Mouse (Mus musculus) frontal cortex, adult (tissue): ENCODE results near the gene Spp1.

Experiments
- ATAC-seq: cut with Nextera tagmentation; 2 replicates; pipeline ENCODE4 v1.9.2; 2017; ENCODE audit warnings: mild to moderate bottlenecking, moderate library complexity, mixed read lengths; ENCODE audit not compliant: low TSS enrichment

Spp1 gene

DNA sequence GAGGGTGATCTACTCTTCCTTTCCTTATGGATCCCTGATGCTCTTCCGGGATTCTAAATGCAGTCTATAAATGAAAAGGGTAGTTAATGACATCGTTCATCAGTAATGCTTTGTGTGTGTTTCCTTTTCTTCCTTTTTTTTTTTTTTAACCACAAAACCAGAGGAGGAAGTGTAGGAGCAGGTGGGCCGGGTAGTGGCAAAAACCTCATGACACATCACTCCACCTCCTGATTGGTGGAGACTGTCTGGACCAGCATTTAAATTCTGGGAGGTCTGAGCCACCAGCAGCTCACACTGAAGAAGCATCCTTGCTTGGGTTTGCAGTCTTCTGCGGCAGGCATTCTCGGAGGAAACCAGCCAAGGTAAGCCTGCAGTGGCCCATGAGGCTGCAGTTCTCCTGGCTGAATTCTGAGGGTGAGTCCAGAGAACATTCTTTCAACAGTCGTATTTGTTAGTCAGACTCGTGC lies at the start of gene Spp1:
Gene Spp1, plus strand, starts transcription at position 284 of the 467 bp plus-strand sequence.
- no peak for ATAC-seq

DNA sequence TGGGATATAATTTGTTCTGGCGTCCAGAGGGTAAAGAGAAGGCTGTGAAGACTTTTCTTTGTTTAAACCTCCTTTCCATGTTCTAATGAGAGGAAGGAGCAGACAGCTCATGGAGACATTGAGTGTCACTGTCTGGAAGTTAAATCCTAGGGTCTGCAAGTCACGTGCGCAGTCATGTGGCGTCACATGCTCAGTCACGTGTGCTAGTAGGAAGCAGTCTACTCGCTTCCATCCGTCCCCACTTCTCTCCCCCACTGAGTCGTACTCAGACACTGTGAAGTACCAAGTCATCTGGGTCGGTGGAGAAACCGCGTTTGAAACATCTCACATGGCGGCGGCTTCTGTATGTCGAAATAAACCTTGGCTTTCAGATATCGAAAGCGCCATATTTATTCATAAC lies 49.4 kb upstream of the Spp1 start:
- no peak for ATAC-seq

DNA sequence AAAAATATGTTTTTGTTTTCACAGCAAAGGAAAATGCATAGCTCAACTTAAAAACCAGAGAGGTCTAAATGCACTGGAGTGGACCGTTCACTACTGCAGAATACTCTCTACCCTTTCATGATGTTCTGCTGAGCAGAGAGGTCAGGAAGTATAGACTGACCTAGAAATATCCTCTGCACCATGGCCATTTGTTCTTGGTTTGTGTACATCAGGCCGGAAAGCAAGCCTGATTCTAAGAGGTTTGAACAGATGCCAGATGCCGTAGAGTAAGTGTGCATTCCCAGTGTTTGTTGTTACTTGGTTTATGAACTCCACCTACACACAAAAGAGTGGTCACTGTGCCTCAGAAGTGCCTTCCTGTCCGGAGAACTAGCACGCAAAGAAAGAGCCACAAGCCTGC lies 48.0 kb upstream of the Spp1 start:
- no peak for ATAC-seq

DNA sequence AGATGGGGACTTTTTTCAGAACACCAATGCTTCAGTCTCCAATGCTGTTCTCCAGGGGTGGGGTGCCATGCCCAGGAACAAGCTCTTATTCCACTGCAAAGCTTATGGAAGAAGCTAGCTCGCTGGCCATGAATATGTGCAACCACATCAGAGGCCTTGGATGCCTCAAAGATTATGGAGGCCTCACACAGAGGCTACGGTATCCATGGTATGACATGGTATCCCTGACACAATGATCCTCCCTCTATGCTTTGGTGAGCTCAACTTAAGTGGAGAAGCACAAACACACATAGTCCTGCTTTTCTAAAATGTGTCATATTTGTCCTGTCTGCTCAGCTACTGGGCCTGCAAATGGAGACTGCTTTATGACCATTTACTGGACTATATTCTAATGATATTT lies 44.0 kb upstream of the Spp1 start:
- ATAC-seq: no peak

DNA sequence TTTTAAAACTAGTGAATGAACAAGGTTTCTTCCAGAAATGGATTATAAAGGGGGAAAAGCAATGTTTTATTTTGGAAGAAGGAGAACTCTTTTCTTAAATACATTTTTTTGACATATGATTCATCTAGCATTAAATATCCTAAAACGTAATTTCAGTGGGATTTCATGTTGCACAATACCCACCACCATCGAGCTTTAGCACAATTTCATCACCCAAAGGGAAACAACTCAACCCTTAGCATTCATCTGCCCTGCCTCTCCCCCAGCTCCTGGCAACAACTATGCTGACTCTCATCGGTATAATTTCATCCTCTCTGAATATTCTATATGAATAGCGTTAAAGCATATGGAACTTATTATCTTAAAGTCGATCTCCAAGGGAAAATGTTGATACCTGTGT lies 42.1 kb upstream of the Spp1 start:
- ATAC-seq: no peak

DNA sequence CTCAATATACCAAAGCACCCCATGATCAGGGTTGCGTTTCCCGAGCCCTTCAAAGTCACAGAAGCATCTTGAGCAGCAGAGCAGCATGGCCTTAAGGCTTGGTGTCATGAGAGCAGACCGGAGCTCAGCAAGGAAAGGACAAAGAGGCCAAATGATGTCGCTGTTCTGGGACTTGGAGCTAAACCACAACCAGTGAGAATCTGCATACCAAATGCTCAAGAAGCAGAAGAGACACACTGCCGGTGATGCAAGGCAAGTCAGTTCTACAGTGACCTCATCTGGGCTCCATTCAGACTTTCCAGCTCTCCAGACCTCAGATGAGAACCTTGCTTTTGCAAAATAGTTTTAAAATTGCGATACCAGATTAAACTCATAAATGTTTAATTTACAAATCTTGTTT lies 38.6 kb upstream of the Spp1 start:
- no peak for ATAC-seq

DNA sequence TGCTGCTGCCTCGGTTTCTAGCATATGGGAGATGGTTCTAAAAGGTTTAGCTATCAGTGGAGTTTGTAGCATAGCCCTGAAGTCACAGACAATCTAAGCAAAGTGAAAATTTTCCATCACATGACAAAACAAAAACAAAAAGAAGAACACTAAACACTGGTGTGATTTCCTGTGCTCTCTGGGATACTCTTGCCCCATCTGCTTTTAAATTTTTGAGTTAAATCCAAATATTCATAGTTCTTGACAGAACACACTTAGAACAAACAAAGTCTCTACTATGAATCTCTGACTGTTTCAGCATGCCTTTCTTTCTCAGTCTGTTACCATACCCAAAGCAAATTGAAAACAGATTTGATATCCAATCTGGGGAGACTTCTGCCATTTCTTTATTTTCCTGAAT lies 36.9 kb upstream of the Spp1 start:
- no peak for ATAC-seq

DNA sequence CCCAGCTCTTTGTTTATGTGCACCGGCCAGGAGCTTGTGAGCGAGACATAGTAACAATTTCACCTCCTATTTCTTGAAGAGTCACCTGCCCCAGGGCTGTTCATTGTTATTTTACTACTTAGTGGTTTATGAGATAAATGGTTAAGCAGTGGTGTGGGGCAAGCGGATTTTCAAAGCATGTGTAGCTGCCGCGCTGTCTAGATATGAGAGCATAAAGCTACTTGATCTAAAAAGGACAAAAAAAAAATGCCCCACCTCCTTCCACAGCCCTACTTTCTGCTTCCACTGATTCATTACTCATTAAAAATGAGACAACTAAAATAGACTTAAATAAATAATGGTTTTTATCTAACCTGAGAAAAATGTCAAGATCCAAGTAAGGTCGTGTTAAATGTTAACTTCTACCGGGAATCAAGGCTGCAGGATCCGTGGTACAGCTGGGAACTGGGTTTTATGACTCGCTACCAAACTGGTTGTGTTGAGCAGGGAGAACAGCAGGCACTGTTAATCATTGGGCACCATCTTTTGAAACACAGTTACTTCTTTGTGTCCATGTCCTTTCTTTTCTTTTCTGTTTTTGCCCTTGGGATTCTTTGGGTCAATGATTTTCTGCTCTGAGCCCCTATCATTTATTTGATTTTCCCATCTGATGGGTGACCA lies 35.5 kb upstream of the Spp1 start:
- ATAC-seq: no peak

DNA sequence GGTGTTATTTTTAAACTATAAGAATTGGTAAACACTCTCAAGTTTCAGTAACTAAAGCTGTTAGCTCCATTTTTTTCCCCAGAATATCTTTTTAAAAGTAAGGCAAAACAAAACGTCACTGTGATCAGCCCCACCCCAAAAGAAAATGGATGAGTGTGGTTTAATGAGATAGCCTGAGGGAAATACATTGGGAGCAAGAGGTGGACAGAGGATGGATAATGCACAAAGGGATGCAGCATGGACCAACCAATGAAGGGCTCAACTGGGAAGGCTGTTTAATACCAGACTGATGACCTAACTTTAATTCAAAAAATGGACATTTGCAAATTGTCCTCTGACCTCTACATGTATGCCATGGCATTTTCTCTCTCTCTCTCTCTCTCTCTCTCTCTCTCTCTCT lies 34.9 kb upstream of the Spp1 start:
- ATAC-seq: no peak

DNA sequence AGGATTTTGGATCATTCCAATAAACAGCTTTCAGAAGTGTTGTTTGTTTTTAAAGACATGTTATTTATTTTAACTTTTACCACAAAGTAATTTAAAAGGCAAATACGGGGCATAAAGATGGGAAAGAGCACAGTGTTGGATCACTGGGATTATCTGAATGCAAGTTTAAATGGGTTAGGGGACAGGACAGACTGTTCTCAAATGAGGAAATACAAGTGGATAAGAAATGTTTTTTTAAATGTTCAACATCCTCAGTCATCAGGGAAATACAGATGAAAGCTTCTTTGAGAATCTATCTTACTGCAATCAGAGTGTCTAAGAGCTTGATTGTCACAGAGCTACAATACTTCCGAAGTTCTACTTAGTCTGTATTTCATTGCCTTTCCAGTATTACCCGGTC lies 32.3 kb upstream of the Spp1 start:
- ATAC-seq: no peak

DNA sequence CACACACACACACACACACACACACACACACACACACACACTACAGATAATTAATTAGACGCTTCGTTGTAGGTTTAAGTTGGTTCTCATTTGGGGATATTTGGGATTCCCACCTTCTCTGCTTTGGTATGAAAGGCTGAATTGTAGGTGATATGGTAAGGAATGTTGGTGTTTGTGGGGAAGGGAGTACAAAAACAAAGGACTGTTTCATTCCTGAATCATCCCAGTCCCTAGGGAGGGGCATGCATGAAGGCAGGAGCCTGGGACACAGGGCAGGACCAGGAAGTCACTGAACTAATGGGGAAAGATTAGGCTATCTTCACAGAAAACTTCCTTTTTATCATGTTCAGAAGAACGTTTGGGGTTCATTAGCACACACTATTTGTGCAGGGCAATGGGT lies 31.6 kb upstream of the Spp1 start:
- no peak for ATAC-seq

DNA sequence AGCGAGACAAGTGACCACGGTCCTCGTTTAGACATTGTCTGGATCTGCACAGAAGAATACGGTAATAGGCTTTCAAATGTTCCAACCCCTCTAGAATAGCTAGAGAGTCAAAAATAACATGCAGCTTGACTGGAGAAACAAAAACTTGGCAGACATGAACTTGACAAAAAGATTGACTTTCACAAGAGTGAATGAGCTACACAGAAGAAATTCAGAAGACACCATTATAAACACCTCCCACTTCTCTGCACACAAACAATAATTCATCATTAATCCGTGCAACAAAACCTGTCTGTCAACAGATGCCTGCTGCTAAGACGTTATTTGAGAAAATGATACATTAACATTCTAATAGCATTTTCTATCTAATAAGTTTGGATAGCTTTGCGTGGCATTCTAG lies 30.4 kb upstream of the Spp1 start:
- ATAC-seq: no peak

DNA sequence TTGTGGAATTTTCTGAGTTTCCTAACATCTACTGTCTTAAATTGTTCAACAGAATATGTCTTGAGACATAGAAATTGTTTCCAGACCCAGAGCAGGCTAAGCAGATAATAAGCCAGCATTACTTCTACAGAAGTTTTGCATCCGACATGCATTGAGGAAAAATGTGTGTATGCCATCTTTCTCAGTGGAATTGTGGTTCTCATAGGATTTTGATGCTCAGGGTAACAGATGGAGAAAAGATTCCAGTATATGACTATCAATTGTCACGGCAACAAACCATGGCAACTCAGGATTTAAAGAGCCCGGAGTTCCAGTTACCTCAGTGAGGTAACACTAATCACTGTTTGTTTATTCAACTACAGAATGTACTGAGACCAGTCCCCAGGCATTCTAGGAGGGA lies 29.9 kb upstream of the Spp1 start:
- no peak for ATAC-seq

DNA sequence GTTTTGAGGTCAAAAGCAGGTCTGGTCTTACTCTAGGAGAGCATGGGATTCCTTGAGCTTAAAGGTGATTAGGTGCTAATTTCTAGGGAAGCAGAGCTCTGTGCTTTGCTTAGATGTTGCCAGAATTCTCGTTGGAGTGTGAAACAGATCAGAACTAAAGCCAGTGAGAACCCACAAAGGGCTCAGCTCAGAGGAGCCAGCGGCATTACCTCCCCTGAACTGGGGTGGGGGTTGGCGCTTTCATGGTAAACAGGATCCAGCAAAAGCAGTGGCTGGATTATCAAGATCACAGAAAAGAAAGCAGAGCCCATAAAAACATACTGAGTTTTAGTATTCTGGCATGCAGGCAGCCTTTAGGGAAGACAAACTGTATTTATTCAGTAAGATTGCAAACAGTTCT lies 28.2 kb upstream of the Spp1 start:
- no peak for ATAC-seq

DNA sequence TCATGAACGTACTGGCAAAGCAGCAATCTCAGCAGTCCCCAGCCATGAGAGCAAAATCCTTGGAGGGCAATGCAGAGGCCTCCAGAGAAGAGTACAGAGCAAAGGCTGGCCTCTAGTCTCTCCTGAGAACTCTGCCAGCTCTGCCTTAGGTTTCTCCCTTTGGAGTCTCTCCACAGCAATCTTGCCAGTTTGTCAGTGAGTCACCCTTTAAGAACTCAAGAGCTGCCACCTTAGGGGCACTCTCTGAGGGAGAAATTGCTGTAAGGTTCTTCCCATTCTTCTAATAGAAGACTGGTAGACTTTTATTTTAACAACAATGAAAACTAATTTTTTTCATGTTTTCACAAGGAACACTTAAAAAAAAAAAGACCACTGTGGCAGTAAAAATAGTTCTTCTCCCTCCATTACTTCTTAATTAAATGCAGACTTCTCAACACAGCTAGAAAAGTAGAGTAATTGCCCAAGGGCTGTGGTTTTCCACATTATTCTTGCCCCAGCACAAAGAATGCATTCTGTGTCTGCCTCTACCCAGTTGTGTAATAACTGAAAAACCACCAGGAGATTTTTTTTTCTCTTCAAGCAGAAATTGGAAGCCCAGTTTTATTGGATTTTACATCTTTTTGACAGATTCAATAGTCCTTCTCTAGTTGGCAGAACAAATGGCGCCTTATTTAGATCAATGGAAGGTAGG lies 27.2 kb upstream of the Spp1 start:
- no peak for ATAC-seq

DNA sequence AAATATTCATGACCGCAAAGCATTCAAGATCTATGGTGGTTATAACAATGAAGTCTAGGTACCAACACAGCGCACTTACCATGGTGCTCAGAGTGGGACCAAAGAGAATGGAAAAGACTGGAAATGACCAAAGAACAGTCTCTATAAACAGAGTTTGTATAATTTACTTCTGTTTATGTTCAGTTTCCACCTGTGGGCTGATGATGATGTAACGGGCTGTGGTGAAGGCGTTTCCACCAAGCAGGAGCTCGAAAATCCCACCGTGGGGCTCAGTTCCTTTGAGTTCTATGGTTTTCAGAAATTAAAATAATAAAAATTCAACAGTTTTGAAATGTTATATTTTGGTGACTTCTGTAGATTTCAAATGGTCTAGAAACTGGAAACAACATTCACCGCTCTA lies 26.4 kb upstream of the Spp1 start:
- ATAC-seq: no peak

DNA sequence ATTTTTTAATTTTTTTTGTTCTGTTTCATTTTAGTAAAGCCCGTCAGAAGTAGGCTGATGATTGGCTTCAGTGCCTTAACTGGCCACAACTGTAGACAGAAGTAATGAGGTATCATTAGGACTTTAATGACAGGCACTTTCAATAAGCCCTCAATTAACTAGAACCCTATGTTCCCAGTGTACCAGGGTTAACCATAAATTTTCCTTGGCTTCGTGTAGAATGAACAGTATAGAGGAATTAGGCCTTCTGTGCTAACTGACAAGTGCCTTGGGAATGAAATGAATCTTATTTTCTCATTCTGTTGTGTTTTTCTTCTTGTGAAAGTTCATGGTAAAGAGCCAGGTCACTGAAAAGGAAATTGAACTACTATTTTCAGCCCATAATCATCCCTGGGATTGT lies 18.9 kb upstream of the Spp1 start:
- no peak for ATAC-seq

DNA sequence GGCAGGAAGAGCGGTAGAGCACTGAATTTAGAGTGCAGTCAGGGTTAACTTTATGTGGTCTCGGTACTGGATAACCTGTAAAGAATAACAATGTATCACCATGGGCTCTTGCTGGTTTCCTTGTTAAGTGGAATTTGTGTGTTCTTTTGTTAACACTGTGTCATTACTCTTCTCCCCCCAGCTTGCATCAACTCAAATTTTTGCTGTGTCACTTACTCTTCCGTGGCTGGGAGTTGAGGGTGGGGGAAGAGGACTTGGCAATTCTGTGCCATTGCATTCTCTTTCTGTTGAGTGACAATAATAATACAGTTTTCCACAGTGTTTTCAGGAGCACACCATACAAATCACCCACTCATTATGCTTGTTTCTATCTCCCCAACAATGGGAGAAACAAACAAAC lies 17.9 kb upstream of the Spp1 start:
- no peak for ATAC-seq

DNA sequence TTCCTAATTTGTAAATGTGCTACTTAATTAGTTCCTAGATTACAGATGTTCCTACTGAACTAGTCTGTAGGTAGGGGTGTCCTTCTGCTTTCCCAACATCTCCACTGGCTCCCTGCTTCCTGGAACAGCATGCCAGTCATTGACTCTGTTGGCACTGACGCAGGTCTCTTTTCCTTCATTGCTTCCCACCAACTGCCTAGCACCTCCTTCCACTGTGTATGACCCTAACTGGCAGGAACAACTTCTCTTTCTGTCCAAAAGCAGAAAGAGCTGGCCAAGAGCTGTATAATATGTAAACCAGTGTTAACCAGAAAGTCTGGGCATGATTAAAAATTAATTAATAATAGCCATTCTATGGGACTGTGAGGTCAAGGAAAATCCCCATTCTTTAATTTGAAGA lies 17.2 kb upstream of the Spp1 start:
- no peak for ATAC-seq

DNA sequence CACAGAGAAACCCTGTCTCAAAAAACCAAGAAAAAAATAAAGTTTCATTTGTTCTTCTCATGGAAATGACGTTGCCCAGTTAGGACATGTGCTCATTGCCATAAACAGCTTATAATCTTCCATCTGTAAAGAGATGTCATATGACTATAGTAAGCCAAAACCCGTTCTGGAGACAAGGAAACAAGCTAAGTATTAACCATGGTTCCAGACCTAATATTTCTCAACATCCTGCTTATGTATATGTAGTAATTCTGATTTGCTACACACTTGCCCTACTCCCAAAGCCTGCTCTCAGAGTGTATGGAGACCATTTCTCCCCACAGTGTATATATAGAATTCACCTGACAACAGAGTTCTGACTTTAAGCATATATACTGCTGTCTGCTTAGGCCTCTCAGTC lies 12.9 kb upstream of the Spp1 start:
- no peak for ATAC-seq

DNA sequence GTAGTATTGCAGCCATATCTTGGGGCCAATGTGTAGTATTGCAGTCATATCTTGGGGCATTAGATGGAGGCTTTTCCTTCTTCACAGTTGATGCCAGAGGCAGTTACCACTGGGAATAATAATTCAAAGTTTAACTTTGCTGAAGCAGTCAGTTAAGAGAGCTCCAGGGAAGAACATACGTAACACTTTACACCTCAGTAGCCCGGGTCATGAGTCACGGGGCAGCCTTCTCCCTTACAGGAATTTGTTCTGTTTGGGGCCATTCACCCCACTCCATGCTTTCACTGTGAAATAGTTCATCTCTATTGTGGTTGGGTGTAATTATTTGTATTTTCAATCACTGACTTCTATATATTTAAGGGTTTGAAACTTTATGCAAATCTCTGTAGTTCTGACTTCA lies 11.1 kb upstream of the Spp1 start:
- no peak for ATAC-seq

DNA sequence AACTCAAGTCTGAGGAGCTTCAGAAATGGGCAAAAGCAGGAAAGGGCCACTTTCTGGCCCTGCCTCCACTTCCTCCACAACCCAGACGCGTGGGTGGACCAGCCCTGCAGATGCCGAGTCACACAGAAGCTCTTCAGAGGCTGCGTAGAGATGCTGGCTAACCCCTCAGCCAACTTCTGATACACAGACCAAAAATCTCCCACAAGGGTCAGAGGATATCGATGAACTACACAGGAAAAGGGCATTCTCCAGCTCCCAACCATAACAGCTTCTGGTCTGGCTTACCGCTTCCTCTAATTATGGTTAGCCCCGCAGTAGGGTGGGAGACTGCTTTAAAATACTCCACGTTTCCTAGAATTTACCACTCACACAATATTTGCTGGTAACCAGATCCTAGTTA lies 9.0 kb upstream of the Spp1 start:
- ATAC-seq: no peak

DNA sequence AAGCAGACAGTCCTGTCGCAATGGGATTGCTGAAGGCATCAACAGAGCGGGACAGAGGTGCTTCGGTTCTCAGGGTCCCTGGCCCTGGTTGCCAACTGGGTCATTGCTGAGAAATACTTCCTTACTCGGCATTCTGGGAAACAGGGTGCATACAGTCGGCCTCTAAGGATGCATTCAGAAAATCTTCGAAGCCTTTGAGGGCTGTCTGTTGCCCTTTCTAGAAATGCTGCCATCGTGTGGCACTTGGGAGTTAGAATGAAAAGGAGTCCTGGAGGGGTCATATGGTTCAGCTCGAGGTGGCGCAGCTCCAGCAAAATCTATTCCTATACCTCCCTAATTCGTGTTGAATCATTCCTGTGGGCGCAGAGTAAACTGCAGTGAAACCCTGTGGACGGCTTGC lies 2.0 kb upstream of the Spp1 start:
- ATAC-seq: peak; percentile 59

DNA sequence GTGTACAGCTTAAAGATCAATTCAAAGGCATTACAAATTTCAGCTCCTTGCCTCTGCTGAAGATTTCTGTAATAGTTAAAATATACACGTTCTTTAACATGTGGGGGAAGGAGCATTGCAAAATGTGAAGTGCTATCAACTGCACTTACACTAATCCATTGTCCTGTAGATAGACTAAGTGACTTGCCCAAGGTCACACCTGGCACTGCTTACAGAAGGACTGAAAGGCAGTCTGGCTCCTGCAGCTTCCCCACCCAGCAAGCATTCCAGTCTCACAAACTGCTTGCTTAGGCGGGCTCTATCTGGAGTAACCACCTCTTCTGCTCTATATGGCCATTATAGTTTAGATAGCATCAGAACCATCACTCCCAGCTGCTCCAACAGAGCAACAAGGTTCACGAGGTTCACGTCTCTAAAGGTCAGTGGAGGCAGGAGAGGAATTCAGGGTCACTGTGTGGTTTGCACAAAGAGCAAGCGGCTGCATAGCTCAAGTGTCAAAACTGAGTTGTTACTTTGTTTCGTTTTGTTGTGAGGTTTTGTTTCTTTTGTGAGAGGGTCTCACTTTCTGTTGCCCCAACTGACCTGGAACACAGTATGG lies 851 bp upstream of the Spp1 start:
- no peak for ATAC-seq
